Mouse (Mus musculus) left cerebral cortex, adult 11 months (tissue): Measurements from ENCODE around the gene Tjp1.

Experiments used
- DNase-seq: peaks from one replicate; pipeline ENCODE4 v3.0.0; 2022; ENCODE audit warnings: low spot score

The Tjp1 gene

GRCm38 (mm10) chr7:65489195-65489594, 38.4 kb downstream of the Tjp1 start:
- DNase-seq: no peak

GRCm38 (mm10) chr7:65486259-65486681, 41.3 kb downstream of the Tjp1 start:
- no peak for DNase-seq

GRCm38 (mm10) chr7:65484170-65484778, 43.3 kb downstream of the Tjp1 start:
- DNase-seq: no peak

GRCm38 (mm10) chr7:65482216-65482615, 45.4 kb downstream of the Tjp1 start:
- no peak for DNase-seq

- no peak for DNase-seq
These were observed 55.5 kb downstream of the Tjp1 start for GRCm38 (mm10) chr7:65472048-65472447.

GRCm38 (mm10) chr7:65471406-65471805, 56.2 kb downstream of the Tjp1 start:
- no peak for DNase-seq

GRCm38 (mm10) chr7:65470214-65470613, 57.4 kb downstream of the Tjp1 start:
- no peak for DNase-seq

GRCm38 (mm10) chr7:65469666-65470065, 57.9 kb downstream of the Tjp1 start:
- DNase-seq: no peak

GRCm38 (mm10) chr7:65468191-65468590, 59.4 kb downstream of the Tjp1 start:
- no peak for DNase-seq

- no peak for DNase-seq
These were observed 60.1 kb downstream of the Tjp1 start for GRCm38 (mm10) chr7:65467306-65468021.

- no peak for DNase-seq
These were observed 61.4 kb downstream of the Tjp1 start for GRCm38 (mm10) chr7:65466137-65466536.

- no peak for DNase-seq
These were observed 63.0 kb downstream of the Tjp1 start for GRCm38 (mm10) chr7:65464518-65465037.

- no peak for DNase-seq
These were observed 64.1 kb downstream of the Tjp1 start for GRCm38 (mm10) chr7:65463438-65463837.

GRCm38 (mm10) chr7:65461412-65461811, 66.2 kb downstream of the Tjp1 start:
- no peak for DNase-seq

GRCm38 (mm10) chr7:65460196-65460595, 67.4 kb downstream of the Tjp1 start:
- no peak for DNase-seq

GRCm38 (mm10) chr7:65456031-65456430, 71.5 kb downstream of the Tjp1 start:
- DNase-seq: no peak

- DNase-seq: no peak
These were observed 72.4 kb downstream of the Tjp1 start for GRCm38 (mm10) chr7:65455208-65455607.

GRCm38 (mm10) chr7:65454269-65454668, 73.3 kb downstream of the Tjp1 start:
- no peak for DNase-seq

GRCm38 (mm10) chr7:65452246-65452645, 75.3 kb downstream of the Tjp1 start:
- DNase-seq: no peak

GRCm38 (mm10) chr7:65450158-65450557, 77.4 kb downstream of the Tjp1 start:
- DNase-seq: no peak

GRCm38 (mm10) chr7:65441505-65441904, 86.1 kb downstream of the Tjp1 start:
- no peak for DNase-seq

GRCm38 (mm10) chr7:65439518-65439917, 88.1 kb downstream of the Tjp1 start:
- DNase-seq: no peak

GRCm38 (mm10) chr7:65438146-65438545, 89.4 kb downstream of the Tjp1 start:
- DNase-seq: no peak

- DNase-seq: no peak
These were observed 90.7 kb downstream of the Tjp1 start for GRCm38 (mm10) chr7:65436921-65437320.
